ENCODE assay signal across 31 mouse cellular contexts in the genomic region with DNA sequence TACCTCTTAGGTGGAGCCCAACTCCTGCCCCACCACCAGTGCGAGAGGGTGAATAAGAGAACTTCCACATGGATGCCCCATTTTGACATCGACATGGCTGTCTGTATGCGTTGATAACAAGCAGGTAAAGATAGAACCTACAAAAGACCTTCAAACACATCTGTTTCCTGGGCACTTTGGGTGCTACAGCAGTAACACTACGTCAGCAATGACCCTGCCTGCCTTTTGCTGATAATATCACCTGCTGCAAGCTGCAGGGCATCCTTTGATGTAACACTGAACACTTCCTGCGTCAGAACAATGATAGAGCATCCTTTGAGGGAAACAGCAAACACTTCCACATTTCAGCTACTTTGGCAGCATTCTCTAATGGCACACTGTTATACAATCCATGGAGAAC. TPM values are rescaled to one million over a fixed set of nuclear protein-coding genes. Genes with fewer than 3 reads are reported as not detected.
DNase-seq lines count a peak whose midpoint lies in the region; ATAC-seq lines count a peak whose summit lies in the region.
"Had no signal": no experiment of that assay in that cellular context is flagged by ENCODE, and none has a peak within 500 bp of the region (broad histone marks: within the 10 kb centered on the region; RNA-seq: fewer than 3 reads in every experiment).

No protein-coding gene starts in this region.

- H3K27me3 ChIP-seq in forebrain, embryonic 12.5 days, result no peaks in the 10 kb centered on the region
- H3K27me3 ChIP-seq: limb, embryonic 12.5 days; liver, embryonic 12.5 days; midbrain, embryonic 15.5 days; neural tube, embryonic 13.5 days had no signal

- no peaks in the 10 kb centered on the region for H3K36me3 ChIP-seq in forebrain, embryonic 12.5 days (replicated peaks)
- H3K36me3 ChIP-seq: embryonic facial prominence, embryonic 10.5 days; heart, embryonic 10.5 days; hindbrain, embryonic 10.5 days; limb, embryonic 12.5 days; liver, embryonic 12.5 days; midbrain, embryonic 15.5 days; neural tube, embryonic 13.5 days had no signal

- peak; percentile 77 for DNase-seq in CD4-positive helper T cell, adult 2 months (ENCODE audit: low read depth, low spot score)
- DNase-seq in naive thymus-derived CD4-positive, alpha-beta T cell, adult 2 months (ENCODE audit: low read depth), result peak; percentile 51
- no peak for DNase-seq in adrenal gland, postnatal 14 days
- DNase-seq in ovary, adult 18-20 months (ENCODE audit: low spot score), result no peak
- DNase-seq: adrenal gland, adult 2 months; cerebellum, adult 2 months; forebrain, postnatal 0 days; kidney, postnatal 25 days; lung, adult 2 months; lung, postnatal 14 days; thymus, adult 2 months had no signal

- H3K4me2 ChIP-seq in forebrain, embryonic 12.5 days, result no peak overlapping the region
- H3K4me2 ChIP-seq: limb, embryonic 12.5 days; liver, embryonic 12.5 days; midbrain, embryonic 15.5 days; neural tube, embryonic 13.5 days had no signal

- H3K27ac ChIP-seq in forebrain, embryonic 12.5 days, result no peak overlapping the region
- H3K27ac ChIP-seq: embryonic facial prominence, embryonic 10.5 days; heart, embryonic 10.5 days; hindbrain, embryonic 10.5 days; layer of hippocampus, adult 2 months; limb, embryonic 12.5 days; liver, embryonic 12.5 days; midbrain, embryonic 15.5 days; neural tube, embryonic 13.5 days; stomach, postnatal 0 days had no signal

- peak; percentile 84 for ATAC-seq in CD4-positive, CD25-positive, alpha-beta regulatory T cell, adult 4 months
- peak; percentile 19 to 60; a peak in 1 of 4 replicates for ATAC-seq in hematopoietic stem cell, adult 5-6 weeks (replicated peaks in 1 of 2; ENCODE audit: insufficient read depth in 1 of 2, low FRiP score in 2 of 2, low TSS enrichment in 1 of 2, low read depth in 1 of 2, poor library complexity in 2 of 2, severe bottlenecking in 2 of 2)
- no peak for ATAC-seq in forebrain, embryonic 12.5 days (ENCODE audit: low FRiP score)
- ATAC-seq: forebrain, postnatal 0 days; hindbrain, embryonic 16.5 days; intestine, postnatal 0 days; liver, embryonic 12.5 days; midbrain, embryonic 15.5 days had no signal

- no peak overlapping the region for H3K4me3 ChIP-seq in forebrain, embryonic 12.5 days (replicated peaks)
- H3K4me3 ChIP-seq: embryonic facial prominence, embryonic 10.5 days; heart, embryonic 10.5 days; hindbrain, embryonic 10.5 days; layer of hippocampus, adult 2 months; limb, embryonic 12.5 days; liver, embryonic 12.5 days; midbrain, embryonic 15.5 days; neural tube, embryonic 13.5 days had no signal

- no peaks in the 10 kb centered on the region for H3K9me3 ChIP-seq in forebrain, embryonic 12.5 days
- H3K9me3 ChIP-seq: embryonic facial prominence, embryonic 10.5 days; heart, embryonic 10.5 days; hindbrain, embryonic 10.5 days; limb, embryonic 12.5 days; liver, embryonic 12.5 days; midbrain, embryonic 15.5 days; neural tube, embryonic 13.5 days had no signal

- no peak overlapping the region for H3K9ac ChIP-seq in forebrain, embryonic 12.5 days
- H3K9ac ChIP-seq: forebrain, postnatal 0 days; limb, embryonic 12.5 days; liver, embryonic 12.5 days; midbrain, embryonic 15.5 days; neural tube, embryonic 13.5 days had no signal

- WGBS in forebrain, embryonic 12.5 days, result 80% methylated on average over 5 of the region's 5 CpGs

- no peaks in the 10 kb centered on the region for H3K4me1 ChIP-seq in forebrain, embryonic 12.5 days
- H3K4me1 ChIP-seq: embryonic facial prominence, embryonic 10.5 days; heart, embryonic 10.5 days; hindbrain, embryonic 10.5 days; limb, embryonic 12.5 days; liver, embryonic 12.5 days; midbrain, embryonic 15.5 days; neural tube, embryonic 13.5 days had no signal

RNA-seq across cellular contexts. Expression of a gene that starts 29.8 kb away (rescaled TPM):
- polyA plus RNA-seq in CD4-positive, CD25-positive, alpha-beta regulatory T cell, adult 4 months (2017; shearing (Covaris generic)), result under 1 TPM; 0.16 to 0.23 TPM
- total RNA-seq in hematopoietic stem cell, adult 5-6 weeks (2017), result 0.19 and 1.4 TPM in 2 replicates
- total RNA-seq in adrenal gland, postnatal 14 days (2021), result not detected in 2 replicates
- polyA plus RNA-seq in forebrain, embryonic 12.5 days (2016; fragmentation: Nextera tagmentation; extraction: Ambion mirVana), result 0.06 TPM in 1 of 2 replicates, not detected in the other
- total RNA-seq: adrenal gland, adult 2 months; ES-E14; forebrain, postnatal 0 days; gastrocnemius, adult 18-20 months; gastrocnemius, postnatal 4 days; layer of hippocampus, adult 2 months; left cerebral cortex, postnatal 10 days had no signal
- polyA plus RNA-seq: embryonic facial prominence, embryonic 10.5 days; forebrain, postnatal 0 days; heart, embryonic 16.5 days; hindbrain, embryonic 10.5 days; hindbrain, embryonic 16.5 days; intestine, postnatal 0 days; kidney, embryonic 14.5 days; limb, embryonic 12.5 days; midbrain, embryonic 15.5 days; neural tube, embryonic 13.5 days; stomach, postnatal 0 days had no signal

RNA-seq across cellular contexts. Expression of a gene that starts 34.6 kb away (rescaled TPM):
- 1 to 10 TPM; 1.0 to 1.6 TPM for polyA plus RNA-seq in CD4-positive, CD25-positive, alpha-beta regulatory T cell, adult 4 months (2017; shearing (Covaris generic))
- 116 and 119 TPM in 2 replicates for total RNA-seq in hematopoietic stem cell, adult 5-6 weeks (2017)
- 53.3 and 64.9 TPM in 2 replicates for total RNA-seq in adrenal gland, postnatal 14 days (2021)
- polyA plus RNA-seq in forebrain, embryonic 12.5 days (2016; fragmentation: Nextera tagmentation; extraction: Ambion mirVana), result 5.9 and 7.1 TPM in 2 replicates

RNA-seq across cellular contexts. Expression of a gene that starts 53.0 kb away (rescaled TPM):
- 10 to 100 TPM; 16.4 to 19.2 TPM for polyA plus RNA-seq in CD4-positive, CD25-positive, alpha-beta regulatory T cell, adult 4 months (2017; shearing (Covaris generic))
- 44.9 and 47.3 TPM in 2 replicates for total RNA-seq in hematopoietic stem cell, adult 5-6 weeks (2017)
- total RNA-seq in adrenal gland, postnatal 14 days (2021), result 24.1 and 26.0 TPM in 2 replicates
- 17.6 and 19.9 TPM in 2 replicates for polyA plus RNA-seq in forebrain, embryonic 12.5 days (2016; fragmentation: Nextera tagmentation; extraction: Ambion mirVana)

Comparison
In these comparisons a context has a peak if more than half of its experiments do, and no peak if none do; other contexts are left out.
1. DNase-seq: peak in CD4-positive helper T cell, adult 2 months (single experiment) and naive thymus-derived CD4-positive, alpha-beta T cell, adult 2 months (single experiment); none in adrenal gland, postnatal 14 days (single experiment) and ovary, adult 18-20 months (single experiment).